Mouse (Mus musculus) bone marrow, adult 2 months (tissue): ENCODE measurements around the gene Dupd1.

Source experiments
- CTCF ChIP-seq: fragments of 200-500 bp; IDR thresholded peaks from 2 replicates; pipeline ENCODE4 v1.5.1; 2011; ENCODE audit warnings: low read length, control low read depth; ENCODE audit not compliant: control insufficient read depth, insufficient read depth
- POLR2A ChIP-seq: fragments of 200-500 bp; IDR thresholded peaks from 2 replicates; pipeline ENCODE4 v1.6.1; 2011; ENCODE audit warnings: low read depth, mild to moderate bottlenecking, control low read depth, low read length, borderline replicate concordance; ENCODE audit not compliant: control insufficient read depth

DNA sequence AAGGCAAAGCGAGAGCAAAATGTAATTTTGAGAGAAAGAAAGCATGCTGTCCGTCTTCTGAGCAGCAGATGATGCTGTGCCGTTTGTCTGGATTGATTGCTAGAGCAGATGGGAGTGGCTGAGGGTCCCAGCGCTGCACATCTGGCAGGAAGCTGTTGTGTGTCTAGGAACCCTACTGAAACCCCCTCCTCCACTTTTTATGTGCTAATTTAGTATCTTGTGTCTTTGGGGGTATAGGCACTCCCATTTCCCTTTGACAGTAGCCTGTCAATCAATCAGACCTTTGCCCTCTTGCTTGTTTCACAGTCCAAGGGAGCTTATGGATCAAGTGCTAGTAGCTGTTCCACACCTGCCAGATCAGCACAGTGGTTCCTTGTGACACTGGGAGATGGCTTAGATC, 41.3 kb downstream of the Dupd1 start:
- TF ChIP-seq POLR2A = no peak
- TF ChIP-seq CTCF = no peak
